Mouse (Mus musculus): ENCODE data around the gene Zfp719.

Zfp719 gene

DNA sequence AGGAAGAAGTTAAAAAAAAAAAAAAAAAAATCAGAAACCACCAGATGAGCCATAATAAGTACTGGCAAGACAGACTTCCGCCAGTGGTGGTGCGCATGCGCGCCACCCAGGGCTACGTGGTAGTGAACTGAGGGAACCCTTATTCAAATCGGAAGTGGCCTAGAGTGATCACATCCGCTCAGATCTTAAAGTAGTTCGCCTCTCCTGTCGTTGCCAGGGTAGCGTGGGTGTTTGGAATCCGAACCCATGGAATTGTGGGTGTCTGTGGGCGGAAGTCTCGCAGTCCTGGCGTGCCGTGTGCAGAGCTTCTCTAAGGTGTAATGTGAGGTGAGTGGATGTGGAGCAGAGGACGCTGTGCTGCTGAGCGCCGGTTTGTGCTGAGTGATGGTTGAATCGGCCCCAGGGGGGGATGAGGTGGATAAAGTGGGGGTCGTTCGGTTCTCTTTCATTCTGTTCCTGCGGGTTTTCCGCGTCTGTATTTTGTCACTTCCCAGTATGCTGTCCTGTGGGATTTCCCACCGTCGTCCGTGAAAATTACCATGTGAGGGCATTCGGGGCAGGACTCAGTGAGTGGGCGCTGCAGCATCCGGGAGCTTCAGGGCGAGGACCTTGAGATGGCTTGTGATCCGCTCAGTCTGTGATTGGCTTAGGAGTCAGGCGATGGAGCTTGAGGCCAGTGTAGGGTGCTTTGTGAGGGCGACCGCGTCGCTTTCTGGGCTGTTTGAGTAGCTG is at the start of gene Zfp719:
Gene Zfp719, plus strand, starts transcription at position 171 of the 732 bp plus-strand sequence.
- DNase-seq (ENCODE audit: low read depth, low spot score), result peak; percentile 98

DNA sequence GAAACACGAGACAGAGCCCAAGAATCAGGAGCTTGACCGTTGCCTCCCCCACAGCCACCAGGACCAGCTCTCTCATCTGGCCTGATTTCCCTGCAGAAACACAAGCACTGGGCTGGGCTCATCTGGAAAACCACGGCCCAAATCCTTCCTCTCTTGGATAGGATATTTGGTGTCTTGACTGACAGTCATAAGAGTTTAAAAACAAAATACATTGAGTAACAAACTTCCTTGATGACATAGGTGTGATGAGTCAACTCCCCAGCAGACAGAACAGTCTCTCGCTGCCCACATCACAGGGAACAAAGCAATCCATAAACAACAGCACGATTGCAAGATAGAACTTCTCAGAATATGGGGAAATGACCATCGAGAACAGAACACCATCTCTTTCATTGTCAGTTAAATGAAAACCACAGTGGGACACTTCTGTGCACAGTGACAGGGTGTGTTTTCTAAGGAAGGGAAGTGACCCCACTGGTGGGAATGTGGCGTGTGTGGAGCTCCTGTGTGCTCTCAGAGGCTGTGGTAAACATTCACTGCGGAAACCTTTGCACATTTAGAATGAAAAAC is 49.1 kb upstream of the Zfp719 start:
- no peak for DNase-seq (ENCODE audit: low read depth, low spot score)

DNA sequence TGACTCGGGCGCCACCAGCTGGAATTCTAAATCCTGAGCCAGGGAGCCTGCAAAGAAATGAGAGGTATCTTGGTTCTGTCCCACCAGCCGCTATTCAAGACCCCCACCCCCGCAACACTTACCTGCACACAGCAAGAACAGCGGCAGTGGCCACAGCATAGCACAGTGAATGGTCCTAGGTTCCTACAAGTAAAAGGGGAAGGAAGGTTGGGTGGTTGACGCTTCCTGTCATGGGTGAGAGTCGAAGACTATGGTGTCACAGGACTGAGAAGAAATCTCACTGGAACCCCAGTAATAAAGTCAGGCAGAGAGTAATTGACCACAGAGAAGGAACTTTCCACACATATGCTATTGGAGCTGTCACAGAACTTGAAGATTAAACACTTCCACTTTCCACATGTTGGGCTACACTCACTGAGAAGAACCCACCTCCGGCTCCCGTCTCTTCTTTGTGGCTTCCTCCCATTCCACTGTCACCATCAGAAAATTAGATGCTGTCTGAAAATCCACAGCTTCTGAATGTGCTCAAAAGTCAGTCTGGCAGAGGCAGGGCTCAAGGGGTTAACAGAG is 46.4 kb upstream of the Zfp719 start:
- no peak for DNase-seq (ENCODE audit: low read depth, low spot score)

DNA sequence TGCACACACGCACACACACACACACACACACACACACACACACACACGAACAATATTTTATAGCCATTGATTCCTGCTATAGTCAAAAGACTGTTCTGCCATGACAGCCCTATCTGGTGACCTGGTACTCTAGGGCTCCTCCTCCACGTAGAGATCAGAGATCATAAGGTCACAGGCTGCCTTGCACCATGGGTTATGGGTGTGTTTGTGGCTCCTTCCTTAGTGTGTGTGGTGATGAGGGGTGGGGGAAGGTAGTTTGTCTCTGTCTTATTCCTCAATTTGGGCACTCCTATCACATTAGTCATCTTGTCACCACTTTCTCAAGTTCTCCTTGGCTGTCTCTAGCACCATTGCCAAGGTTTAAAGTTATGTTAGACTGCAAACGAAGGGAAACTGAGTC is 40.9 kb upstream of the Zfp719 start:
- DNase-seq (ENCODE audit: low read depth, low spot score), result no peak

DNA sequence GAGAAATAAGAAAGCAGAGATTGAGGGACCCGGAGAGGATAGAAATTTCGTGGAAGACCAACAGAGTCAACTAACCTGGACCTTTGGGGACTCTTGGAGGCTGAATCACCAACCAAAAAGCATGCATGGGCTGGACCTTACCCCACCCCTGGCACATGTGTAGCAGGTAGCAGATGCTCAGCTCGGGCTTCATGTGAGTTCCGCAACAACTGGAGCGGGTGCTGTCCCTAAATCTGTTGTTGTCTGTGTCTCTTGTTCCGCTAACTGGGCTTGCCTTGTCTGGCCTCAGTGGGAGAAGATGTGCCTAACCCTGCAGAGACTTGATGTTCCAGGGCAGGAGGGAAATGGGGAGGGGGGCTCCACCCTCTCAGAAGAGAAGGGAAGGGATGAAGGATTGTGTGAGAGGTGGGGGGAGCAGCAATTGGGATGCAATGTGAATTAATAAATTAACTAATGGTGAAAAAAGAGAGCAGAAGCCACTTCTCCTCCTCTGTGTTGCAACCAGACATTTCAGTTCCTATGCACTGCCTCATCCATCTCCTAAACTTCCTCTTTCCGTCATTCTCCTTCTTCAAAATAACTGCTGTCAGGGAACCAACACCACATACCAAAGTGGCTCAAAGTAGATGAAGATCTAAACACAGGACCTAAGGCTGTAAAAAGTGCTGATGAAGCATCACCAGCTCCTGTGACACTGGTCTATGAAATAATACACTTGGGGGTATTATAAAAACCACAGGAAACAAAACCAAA is 35.0 kb upstream of the Zfp719 start, which contains the start of gene Cd33:
Gene Cd33, minus strand, starts transcription at position 204 of the 753 bp plus-strand sequence.
- DNase-seq (ENCODE audit: low read depth, low spot score), result no peak

DNA sequence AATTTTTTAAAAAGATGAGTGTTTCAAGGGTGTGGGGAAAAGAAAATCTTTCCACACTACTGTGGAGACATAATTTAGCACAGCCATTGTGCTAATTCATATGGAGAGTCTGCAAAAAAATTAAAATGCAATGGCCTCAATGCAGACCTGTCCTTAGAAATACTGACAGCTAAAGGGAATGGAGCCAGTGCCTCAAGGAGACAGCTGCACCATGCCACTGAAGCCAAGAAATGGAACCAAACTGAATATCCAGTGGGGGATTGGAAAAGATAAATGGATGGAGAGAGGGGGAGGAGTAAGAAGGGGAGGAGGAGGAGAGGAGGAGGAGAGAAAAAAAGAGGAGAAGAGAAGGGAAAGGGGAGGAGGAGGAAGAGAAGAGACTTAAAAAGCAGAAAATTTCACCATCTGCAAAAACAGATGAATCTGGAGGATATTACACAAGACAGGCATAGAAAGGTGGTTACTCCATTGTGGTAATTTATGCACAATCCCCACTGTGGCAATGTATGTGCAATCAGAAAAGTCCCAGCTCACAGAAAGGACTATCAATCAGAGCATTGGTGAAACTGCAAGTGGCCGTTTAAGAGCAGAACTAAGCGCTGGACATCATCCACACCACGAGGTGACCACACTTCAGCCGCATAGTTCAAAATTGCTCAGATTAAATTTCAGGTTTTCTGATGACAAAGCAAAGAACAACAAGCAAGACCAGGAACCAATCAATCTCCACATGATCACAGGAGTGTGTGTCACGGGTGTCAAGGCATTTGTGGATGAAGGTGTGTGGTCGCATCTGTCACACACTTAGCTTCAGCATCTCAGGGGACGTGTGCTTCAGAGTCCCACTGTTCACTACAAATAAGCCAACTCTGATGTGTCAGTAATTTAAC is 33.5 kb upstream of the Zfp719 start:
- no peak for DNase-seq (ENCODE audit: low read depth, low spot score)

DNA sequence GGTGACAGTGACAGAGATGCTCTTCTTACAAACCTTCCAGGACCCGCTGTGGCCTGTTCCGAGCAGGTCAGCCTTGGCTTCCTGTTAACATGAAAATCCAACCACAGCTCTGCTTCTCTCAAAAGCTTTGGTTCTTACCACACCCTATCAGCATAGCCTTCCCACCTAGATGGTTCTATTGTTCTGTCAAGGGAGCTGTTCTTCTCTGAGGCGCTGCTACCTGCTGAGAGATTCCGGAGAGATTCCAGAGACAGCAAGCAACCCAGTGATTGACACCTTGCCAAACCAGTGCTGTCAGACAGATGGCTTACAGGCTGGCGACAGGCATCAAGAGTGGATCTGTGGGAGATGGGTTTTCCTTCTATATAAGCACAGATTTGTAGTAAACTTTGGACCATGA is 31.7 kb upstream of the Zfp719 start:
- peak; percentile 92 for DNase-seq (ENCODE audit: low read depth, low spot score)

DNA sequence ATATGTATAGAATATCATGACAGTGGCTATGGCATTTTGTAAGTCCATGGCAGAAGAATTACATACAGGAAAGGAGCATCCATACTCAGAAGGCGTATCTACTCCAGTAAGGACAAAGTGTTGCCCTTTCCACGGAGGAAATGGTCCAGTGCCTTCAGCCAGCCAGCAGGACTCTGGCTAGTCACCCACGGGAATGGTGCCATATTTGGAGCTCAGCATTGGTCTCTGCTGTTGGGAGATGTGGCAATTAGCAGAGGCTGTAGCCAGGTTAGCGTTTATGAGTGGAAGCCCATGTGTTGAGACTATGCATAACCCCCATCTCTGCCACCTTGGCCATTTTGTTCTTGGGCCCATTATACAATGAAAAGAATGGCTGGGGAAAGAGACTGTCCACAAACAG is 31.2 kb upstream of the Zfp719 start:
- no peak for DNase-seq (ENCODE audit: low read depth, low spot score)

DNA sequence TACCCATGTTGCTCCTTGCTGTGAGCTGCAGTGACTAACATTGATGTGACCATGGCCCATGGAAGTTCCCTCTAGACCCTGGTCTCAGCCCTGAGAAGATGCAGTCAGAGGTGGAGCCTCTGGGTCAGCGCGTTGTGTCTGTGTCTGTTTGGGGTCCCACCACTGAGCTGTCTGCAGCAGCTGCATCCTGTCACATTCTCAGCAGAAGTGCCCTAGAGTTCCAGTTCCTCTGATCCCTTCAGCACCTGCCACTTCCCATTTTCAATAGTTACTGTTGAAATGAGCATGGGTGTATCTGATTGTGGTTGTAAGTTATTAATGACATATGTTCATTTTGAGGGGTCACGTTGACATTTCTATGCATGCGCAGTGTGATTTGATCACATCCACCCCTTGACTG is 26.3 kb upstream of the Zfp719 start:
- no peak for DNase-seq (ENCODE audit: low read depth, low spot score)

DNA sequence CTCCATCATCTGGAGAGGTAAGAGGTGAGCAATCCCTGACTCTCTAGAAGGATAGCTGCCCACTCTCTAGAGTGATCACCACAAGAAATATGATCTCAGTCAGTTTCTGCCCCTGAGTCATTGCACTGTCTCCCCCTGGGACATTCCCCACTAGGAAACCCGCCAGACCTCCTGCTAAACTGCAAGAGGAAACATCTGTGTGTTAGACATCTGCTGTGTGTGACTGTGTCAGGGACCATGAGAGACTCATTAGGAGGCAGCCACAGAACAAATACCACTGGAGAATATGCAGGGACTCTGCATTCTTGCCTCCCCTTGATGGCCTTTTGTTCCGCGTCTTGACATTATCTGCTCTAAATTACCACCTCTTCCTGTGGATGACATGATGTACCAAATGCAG is 24.9 kb upstream of the Zfp719 start:
- DNase-seq (ENCODE audit: low read depth, low spot score), result no peak

DNA sequence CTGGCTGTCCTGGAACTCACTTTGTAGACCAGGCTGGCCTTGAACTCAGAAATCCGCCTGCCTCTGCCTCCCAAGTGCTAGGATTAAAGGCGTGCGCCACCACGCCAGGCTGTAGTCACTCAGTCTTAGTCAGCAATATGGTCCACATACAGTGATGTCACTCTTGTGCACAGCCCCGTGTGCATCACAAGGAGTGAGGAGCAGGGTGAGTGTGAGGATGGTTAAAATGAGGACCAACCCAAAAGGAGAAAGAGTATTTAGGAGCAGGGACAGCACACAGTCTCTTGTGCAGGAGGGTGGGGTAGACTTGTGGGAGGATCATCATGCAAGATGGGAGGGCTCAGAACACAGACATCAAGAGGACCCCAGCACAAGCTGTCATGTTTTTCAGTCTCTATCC is 24.1 kb upstream of the Zfp719 start:
- no peak for DNase-seq (ENCODE audit: low read depth, low spot score)

DNA sequence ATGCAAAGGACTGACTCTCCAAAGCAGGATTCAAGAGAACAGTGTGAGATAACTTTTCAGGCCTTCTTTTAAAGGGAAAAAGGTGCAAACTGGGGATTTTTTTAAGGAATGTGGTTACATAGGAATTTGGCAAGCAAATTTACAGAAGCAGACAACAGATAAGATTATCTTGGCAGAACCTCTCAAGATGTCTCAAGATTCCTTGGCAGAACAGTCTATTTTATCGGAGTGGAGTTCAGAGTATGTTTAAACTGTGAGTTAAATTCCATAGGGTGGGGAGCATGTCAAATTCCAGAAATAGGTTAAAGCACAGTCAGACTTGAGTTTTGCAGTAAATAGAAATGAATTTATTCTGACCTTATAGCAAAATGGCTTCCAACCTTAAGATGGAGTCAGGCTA is 22.5 kb upstream of the Zfp719 start:
- DNase-seq (ENCODE audit: low read depth, low spot score), result no peak

DNA sequence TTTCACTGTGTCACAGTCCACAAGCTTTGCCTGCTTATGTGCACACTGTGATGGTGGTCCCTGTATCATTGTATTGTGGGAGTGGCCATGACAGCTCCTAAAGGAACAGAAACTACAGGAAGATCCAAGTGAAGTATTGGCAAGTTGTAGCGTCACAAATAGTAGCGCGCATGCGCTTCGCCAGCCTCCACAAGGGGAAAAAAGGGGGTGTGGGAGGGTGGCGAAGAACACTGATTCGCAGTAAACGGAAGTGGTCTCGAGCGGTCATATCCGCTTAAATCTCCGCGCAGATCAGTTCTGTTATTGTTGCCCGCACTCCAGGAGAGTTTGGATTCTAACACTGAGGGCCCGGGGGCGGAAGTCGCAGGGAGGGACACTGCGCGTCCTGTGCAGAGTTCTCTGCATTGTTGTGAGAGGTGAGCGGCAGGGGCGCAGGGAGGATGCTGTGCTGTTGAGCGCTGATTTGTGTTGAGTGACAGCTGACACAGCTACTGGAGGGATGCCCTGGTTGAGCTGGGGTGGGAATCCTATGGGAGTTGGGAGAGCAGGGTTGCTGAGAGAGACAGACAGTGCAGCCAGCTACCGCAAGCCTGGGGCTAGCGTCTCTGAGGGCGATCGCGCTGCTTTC is 17.3 kb upstream of the Zfp719 start, which contains the start of gene Zfp658:
Gene Zfp658, plus strand, starts transcription at position 251 of the 628 bp plus-strand sequence.
- DNase-seq (ENCODE audit: low read depth, low spot score), result peak; percentile 95

DNA sequence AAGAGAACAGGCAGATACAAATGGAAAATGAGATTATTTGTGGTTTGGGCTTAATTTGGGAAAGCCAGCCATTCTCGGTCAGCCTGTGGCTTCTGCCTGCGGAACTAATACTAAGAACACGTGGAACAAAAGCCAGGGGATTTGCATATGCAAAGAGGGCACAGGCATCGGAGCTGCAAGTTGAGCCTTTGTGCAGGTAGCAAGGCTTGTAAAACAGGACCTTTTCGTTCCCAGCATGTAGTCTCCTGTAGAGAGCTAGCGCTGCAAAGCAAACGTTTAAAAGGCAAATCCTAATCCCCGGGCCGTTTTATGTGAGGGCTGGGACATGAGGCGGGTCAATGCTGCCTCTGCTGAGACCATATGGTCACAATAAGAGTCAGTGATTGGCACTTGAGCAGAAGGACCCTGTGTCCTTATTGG is 16.7 kb upstream of the Zfp719 start:
- no peak for DNase-seq (ENCODE audit: low read depth, low spot score)

DNA sequence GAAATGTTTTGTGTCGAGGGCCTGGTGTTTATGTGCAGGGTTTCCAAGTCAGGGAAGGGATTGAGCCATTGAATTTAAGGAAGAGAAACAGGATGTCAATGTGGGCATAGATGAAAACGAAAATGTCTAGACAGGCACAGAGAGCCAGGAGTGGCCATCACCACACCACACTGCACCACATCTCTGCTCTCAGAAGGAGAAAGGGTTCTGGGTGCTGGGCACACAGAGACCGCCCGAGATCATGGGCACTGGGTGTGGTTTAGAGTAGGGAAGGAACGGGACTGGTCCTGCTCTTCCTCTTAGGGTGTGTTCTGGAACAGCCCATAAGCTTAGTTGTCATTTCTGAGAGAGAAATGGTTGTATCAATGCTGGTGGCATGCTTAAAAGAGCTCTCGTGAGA is 16.1 kb upstream of the Zfp719 start:
- DNase-seq (ENCODE audit: low read depth, low spot score), result no peak

DNA sequence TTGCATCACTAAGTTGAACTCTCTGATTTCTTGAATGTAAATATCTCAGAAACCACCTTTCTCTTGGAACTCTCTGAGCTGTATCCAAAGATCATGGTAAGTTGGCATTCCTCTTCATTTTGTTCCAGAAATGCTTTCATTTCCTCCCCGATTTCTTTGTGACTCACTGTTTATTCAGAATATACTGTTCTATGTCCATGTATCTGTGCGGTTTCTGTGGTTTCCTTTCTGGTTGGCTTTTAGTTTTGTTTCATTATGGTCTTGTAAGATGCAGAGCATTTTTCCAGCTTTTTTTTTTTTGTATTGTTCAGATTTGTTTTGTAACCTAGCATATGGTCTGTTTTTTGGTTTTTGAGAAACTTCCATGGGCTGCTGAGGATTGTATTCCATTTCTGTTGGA is 8.2 kb upstream of the Zfp719 start:
- DNase-seq (ENCODE audit: low read depth, low spot score), result no peak

DNA sequence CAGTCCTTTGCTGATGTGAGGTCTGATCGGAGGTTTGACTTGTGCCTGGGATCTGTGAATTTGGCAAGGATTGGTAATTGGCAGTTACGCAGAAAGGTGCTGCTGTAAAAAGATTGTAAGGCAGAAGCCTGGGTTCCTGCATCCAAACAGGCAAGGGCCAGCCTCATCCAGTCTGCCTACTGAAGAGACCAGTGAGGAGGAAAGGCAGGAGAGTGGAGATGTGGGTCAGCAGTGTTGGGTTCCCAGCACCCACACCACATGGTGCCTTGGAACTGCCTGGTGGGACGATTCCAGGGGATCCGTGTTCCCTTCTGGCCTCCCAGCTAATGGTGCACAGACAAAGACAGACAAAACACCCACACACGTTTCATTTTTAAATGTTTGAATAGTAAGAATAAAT is 1.1 kb downstream of the Zfp719 start:
- no peak for DNase-seq (ENCODE audit: low read depth, low spot score)

DNA sequence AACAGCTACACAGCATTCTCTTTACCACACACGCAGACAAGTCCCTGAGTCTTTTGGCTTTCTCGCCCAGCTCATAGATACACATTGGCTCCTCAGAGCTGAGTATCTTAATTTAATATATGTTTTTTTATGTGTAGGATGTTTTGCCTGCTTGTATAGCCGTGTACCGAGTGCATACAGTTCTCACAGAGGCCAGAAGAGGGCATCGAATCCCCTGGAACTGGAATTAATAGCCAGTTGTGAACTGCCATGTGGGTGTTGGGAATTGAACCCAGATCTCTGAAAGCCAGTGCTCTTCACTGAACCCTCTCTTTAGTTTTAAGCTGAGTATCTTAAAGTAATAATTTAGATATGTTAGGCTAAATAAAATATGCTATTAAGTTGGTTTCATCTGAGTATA is 5.4 kb downstream of the Zfp719 start:
- DNase-seq (ENCODE audit: low read depth, low spot score), result peak; percentile 42

DNA sequence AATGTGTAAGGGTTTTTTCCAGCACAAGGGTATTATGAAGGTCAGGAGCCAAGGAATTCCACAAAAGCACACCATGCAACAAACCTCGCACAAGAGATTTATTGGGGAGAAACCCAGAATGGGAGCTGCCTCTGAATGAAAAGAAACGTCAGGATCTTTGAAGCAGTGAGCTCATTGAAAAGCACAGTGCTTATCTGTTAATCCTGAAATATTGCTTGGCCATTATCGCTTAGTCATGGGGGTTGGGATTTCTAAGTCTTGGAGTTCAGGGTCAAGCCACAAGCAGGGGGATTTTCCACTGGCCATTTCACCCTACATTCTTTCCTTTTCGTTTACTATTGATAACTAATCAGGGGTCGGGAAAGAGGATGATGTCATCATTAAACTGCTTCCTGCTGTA is 22.5 kb downstream of the Zfp719 start:
- DNase-seq (ENCODE audit: low read depth, low spot score), result no peak

DNA sequence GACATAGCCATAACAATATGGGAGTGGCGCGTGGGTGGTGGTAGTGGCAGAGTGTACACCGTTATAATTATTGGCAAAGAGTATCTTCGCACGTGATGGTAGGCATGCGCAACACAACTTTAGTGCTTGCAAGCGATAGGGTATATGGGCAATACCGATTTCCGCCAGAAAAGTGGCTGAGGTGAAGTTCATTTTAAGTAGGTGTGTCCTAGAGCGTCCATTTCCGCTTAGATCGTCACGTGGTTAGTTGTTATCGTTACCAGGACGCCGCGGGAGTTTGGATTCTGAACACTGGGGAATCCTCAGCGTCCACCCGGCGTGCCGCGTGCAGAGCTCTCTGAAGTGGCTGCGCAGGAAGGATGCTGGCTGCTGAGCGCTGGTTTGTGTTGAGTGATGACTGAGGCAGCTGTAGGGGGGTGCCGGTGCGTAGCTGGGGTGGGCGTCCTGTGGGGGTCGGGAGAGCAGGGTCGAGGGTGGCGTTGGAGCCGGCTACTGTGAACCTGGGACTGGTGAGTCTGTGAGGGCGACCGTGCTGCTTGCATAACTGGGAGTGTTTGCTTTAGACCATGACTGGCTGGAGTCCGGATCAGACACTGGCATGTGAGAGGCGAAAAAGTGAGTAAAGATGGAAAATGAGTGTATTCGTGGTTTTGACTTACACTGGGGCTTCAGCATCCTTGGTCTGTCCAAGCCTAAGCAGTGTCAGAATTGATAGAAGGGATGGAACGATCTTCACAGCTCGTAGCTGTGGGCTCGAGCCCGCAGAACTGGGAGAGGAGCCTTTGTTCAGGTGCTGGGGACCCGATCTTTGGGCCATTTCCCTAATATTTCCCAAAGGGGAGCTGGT is 27.7 kb downstream of the Zfp719 start, which contains the start of gene Zfp819:
Gene Zfp819, plus strand, starts transcription at position 274 of the 847 bp plus-strand sequence.
- peak; percentile 82 for DNase-seq (ENCODE audit: low read depth, low spot score)
